Mouse (Mus musculus): ENCODE data around the gene Spock1.

Spock1 gene

GRCm38 (mm10) chr13:57734549-57734948 is 173.6 kb downstream of the Spock1 start:
- no peak for DNase-seq (ENCODE audit: low read depth in 2 of 2, low spot score in 2 of 2)

- DNase-seq (ENCODE audit: low read depth in 2 of 2, low spot score in 2 of 2) = no peak
Measured at GRCm38 (mm10) chr13:57733521-57733920, 174.6 kb downstream of the Spock1 start.

DNA sequence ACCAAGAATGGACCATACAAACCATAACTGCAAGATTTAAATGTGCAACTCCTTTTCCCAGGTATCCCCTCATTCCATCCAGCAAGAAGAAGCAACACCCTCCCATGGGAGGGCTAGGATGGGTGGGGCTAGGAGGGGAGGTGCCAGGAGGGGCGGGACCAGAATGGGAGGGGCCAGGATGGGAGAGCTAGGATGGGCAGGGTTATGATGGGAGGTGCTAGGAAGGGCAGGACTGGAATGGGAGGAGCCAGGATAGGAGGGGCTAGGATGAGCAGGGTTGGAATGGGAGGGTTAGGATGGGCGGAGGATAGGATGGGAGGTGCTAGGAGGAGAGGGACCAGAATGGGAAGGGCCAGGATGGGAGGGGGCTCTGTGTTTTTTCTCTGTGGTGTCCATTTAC is 175.9 kb downstream of the Spock1 start:
- no peak for DNase-seq (ENCODE audit: low read depth in 2 of 2, low spot score in 2 of 2)

DNA sequence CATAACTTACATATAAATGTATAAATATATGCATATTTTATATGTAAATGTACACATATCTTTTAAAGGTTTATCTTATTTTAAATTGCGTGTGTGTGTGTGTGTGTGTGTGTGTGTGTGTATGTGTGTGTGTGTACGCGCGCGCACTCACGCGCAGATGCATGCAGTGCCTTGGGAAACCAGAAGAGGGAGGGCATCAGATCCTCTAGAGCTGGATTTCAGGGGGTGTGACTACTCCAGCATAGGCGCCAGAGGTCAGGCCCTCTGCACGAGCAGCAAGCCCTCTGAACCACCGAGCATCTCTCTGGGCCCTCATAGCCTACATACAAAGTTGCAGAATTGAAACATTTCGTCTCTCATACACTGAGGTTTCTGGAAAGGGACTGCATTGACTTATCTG is 180.4 kb downstream of the Spock1 start:
- no peak for DNase-seq (ENCODE audit: low read depth in 2 of 2, low spot score in 2 of 2)

- no peak for DNase-seq (ENCODE audit: low read depth in 2 of 2, low spot score in 2 of 2)
Measured at GRCm38 (mm10) chr13:57726654-57727053, 181.5 kb downstream of the Spock1 start.

GRCm38 (mm10) chr13:57722329-57722936 is 185.7 kb downstream of the Spock1 start:
- no peak for DNase-seq (ENCODE audit: low read depth in 2 of 2, low spot score in 2 of 2)

DNA sequence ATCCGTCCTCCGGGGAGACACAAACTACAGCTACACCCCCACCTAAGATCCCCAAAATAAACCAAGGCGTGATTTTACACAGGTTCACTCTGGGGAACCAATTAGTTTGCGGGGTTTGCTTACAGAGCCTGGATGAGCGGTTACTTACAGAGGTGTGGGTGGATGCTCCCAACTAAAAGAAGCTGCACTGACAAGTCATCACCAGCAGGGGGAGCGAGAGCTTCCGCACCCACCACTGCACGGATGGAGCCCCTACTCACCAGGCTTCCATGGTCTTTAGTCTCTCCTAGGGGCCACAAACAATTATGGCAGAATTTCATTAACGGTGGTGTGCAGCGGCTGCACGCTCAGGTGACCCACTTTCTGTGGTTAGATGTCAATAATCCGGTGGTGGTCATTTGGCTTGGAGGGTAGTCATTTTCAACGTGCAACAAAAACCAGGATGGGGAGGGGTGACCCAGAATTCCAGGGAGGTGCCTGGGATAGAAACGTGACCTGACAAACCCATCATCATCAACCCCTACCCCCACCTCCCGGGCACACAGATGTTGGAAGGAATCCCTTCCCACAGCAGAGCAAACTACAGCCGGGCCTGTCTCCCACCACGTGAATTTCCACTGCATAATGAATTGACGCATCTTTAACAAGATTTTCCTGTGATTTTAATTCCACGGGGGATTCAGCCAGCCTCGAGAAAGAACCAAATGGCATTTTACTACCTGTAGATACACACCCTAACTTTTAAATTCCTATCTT is 186.4 kb downstream of the Spock1 start:
- no peak for DNase-seq (ENCODE audit: low read depth in 2 of 2, low spot score in 2 of 2)

DNA sequence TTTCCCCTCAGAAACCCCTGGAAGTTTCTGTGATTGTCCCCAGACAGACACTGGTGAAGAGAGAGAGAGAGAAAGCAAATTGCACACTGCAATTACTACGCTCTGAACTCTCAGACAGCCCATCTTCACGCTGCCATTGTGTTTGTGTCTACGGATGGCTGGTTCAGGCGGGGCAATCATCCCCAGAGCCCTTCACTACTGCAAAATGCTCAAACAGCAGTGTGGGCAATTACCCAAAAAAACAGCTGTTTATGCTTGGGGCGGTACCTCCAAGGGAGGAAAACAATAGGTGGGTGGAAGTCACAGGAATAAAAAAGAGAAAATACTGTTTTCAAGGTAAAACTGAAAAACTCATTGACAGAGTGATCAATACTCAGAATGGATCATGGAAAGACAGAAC is 190.0 kb downstream of the Spock1 start:
- DNase-seq (ENCODE audit: low read depth in 2 of 2, low spot score in 2 of 2) = no peak

- no peak for DNase-seq (ENCODE audit: low read depth in 2 of 2, low spot score in 2 of 2)
Measured at GRCm38 (mm10) chr13:57712910-57713309, 195.2 kb downstream of the Spock1 start.

GRCm38 (mm10) chr13:57708425-57708824 is 199.7 kb downstream of the Spock1 start:
- DNase-seq (ENCODE audit: low read depth in 2 of 2, low spot score in 2 of 2) = no peak

- no peak for DNase-seq (ENCODE audit: low read depth in 2 of 2, low spot score in 2 of 2)
Measured at GRCm38 (mm10) chr13:57702966-57703365, 205.2 kb downstream of the Spock1 start.

GRCm38 (mm10) chr13:57696685-57697084 is 211.4 kb downstream of the Spock1 start:
- no peak for DNase-seq (ENCODE audit: low read depth in 2 of 2, low spot score in 2 of 2)

DNA sequence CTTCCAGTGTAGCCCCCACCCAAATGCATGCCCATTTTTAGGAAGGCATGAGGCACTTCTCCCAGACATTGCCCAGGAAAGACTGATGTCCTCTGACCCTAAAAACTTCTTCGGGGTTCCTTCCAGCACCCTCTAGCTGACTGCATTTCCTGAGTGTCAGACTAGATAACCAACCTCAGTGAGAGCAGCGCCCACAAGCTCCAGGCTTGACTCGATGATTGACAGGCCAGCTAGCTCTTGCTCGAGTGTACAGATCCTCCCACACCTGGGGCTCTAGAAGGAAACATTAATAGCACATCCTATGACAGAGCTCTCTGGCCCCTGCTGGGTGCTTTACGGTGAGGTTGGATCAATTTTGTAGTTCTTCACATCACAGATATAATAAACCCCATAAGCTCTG is 219.2 kb downstream of the Spock1 start:
- no peak for DNase-seq (ENCODE audit: low read depth in 2 of 2, low spot score in 2 of 2)

- no peak for DNase-seq (ENCODE audit: low read depth in 2 of 2, low spot score in 2 of 2)
Measured at GRCm38 (mm10) chr13:57686437-57686836, 221.7 kb downstream of the Spock1 start.

GRCm38 (mm10) chr13:57685201-57685600 is 222.9 kb downstream of the Spock1 start:
- no peak for DNase-seq (ENCODE audit: low read depth in 2 of 2, low spot score in 2 of 2)

DNA sequence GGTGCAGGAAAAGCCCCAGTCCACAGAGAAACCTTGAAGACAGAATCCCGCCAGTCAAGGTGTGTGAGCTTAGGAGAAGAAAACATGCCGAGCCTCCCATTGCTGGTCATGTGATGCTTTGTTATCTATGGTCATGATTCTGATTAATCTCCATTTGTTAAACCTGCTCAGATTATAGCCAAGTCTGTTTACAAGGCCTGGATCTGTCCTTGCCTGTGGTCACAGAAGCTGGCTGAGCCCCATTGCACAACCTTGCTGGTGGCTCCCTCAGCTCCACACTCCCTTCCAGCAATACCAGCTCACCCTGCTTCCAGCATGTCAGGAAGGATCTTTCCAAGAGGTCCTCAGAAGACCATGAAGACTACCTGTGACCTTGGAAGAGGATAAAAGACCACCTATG is 228.5 kb downstream of the Spock1 start:
- DNase-seq (ENCODE audit: low read depth in 2 of 2, low spot score in 2 of 2) = no peak

GRCm38 (mm10) chr13:57676820-57677219 is 231.3 kb downstream of the Spock1 start:
- DNase-seq (ENCODE audit: low read depth in 2 of 2, low spot score in 2 of 2) = no peak

DNA sequence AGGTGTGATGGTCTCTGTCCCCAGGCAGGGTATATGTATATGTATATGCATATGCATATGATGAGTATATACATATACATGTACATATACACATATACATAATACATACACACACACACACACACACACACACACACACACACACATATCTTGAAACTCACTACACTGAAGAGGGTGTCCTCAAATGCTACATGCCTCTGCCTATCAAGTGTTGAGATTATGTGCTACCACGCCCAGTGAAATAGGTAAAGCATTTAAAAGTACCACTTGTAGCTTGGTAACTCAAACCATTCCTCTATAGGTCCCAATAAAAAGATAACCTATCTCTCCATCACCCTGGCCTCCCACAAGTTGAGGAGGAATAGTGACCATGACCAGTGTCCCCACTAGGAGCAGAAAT is 234.7 kb downstream of the Spock1 start:
- no peak for DNase-seq (ENCODE audit: low read depth in 2 of 2, low spot score in 2 of 2)

DNA sequence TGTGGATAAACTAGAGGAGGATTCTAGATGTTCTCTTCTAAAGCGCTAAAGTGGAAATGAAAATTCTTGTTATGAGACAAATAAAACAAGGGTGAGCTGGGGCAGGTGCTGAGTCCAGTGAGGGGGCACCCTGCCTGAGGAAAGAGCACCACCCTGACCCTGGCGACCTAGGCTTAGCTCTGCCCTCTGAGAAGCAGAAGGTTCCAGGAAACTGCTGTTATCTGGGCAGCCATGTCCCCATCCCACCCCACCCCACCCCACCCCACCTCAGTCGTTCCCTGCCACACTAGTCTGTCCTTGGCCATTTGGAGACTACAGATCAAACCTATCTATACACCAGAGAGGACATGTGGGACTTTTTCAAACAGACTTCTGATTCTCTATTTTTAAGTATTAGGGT is 235.4 kb downstream of the Spock1 start:
- DNase-seq (ENCODE audit: low read depth in 2 of 2, low spot score in 2 of 2) = no peak

- DNase-seq (ENCODE audit: low read depth in 2 of 2, low spot score in 2 of 2) = no peak
Measured at GRCm38 (mm10) chr13:57671919-57672318, 236.2 kb downstream of the Spock1 start.

DNA sequence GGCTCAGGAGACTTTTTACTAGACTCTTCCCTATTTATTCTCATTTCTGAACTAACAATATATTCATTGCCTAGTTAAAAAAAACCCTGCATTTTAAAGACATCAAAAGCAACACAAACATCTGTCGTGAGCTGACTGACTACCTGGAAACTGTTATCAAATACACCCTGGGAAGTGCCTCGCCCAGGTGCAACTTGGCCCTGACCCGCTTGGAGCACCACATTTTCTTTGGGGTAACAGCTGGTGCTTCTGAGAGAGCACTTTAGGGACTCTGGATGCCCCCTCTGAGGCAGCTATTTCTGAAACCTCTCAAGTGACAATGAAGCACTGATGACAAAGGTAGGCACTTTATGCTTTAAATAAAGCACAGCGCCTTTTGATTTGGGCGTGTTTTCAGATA is 236.8 kb downstream of the Spock1 start:
- DNase-seq (ENCODE audit: low read depth in 2 of 2, low spot score in 2 of 2) = no peak

DNA sequence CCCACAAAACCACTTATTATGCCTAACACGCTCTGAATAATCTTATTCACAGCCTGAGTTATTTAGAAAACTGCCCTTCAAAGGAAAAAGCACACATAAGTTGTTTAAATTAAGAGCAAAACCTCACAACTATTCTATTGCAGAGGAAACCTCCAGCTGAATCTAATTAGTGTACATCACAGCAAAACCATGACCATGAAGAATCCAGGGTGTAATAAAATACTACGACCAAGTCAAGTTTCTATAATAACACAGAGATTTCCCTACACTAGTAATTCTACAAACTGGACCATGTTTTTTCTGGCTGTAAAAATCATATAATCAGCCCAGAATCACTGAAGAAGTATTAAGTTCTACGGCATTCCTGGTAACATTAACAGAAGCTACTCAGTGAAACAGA is 240.5 kb downstream of the Spock1 start:
- no peak for DNase-seq (ENCODE audit: low read depth in 2 of 2, low spot score in 2 of 2)
